Mouse (Mus musculus): Measurements from ENCODE around the gene Elf2. TPM values are rescaled to one million over a fixed set of nuclear protein-coding genes. Genes with fewer than 3 reads are reported as not detected.

Gene Elf2
- polyA plus RNA-seq, 1 experiment from 2014 or later: 28.1 TPM

- Histone ChIP-seq H3K4me1 (ENCODE audit: control insufficient read depth, insufficient read depth, low read length) (no peaks in the 10 kb centered on the region), H3K9me3 (ENCODE audit: control insufficient read depth, low read length) (no peaks in the 10 kb centered on the region), H3K27me3 (ENCODE audit: control insufficient read depth, insufficient read depth, low read length) (no peaks in the 10 kb centered on the region), H3K9ac (replicated peaks; ENCODE audit: low read depth, low read length) (no peak overlapping the region), H3K27ac (ENCODE audit: low read depth, low read length) (no peak overlapping the region), H3K4me2 (ENCODE audit: low read depth, low read length) (no peak overlapping the region), H3K4me3 (ENCODE audit: low read depth, low read length) (no peak overlapping the region), H3K36me3 (ENCODE audit: control insufficient read depth, insufficient read depth, low read length) (peaks cover 3% of the 10 kb centered on the region; the same call in 1 of the 2 replicates)
- ATAC-seq (ENCODE audit: low read depth): no peak
- 75% methylated on average over 2 of the region's 2 CpGs for WGBS
Measured at GRCm38 (mm10) chr3:51306621-51307020, 33.8 kb downstream of the Elf2 start.

GRCm38 (mm10) chr3:51305961-51306360 is 34.5 kb downstream of the Elf2 start:
- peaks cover 3% of the 10 kb centered on the region; the same call in 1 of the 2 replicates for H3K36me3 ChIP-seq (ENCODE audit: control insufficient read depth, insufficient read depth, low read length)
- H3K27me3 ChIP-seq (ENCODE audit: control insufficient read depth, insufficient read depth, low read length): no peaks in the 10 kb centered on the region
- no peak for ATAC-seq (ENCODE audit: low read depth)
- no peaks in the 10 kb centered on the region for H3K9me3 ChIP-seq (ENCODE audit: control insufficient read depth, low read length)
- 86% methylated on average over 8 of the region's 8 CpGs for whole genome bisulfite sequencing
- no peak overlapping the region for H3K4me3 ChIP-seq (ENCODE audit: low read depth, low read length)
- H3K27ac ChIP-seq (ENCODE audit: low read depth, low read length): no peak overlapping the region
- H3K9ac ChIP-seq (replicated peaks; ENCODE audit: low read depth, low read length): no peak overlapping the region
- H3K4me2 ChIP-seq (ENCODE audit: low read depth, low read length): no peak overlapping the region
- no peaks in the 10 kb centered on the region for H3K4me1 ChIP-seq (ENCODE audit: control insufficient read depth, insufficient read depth, low read length)

DNA sequence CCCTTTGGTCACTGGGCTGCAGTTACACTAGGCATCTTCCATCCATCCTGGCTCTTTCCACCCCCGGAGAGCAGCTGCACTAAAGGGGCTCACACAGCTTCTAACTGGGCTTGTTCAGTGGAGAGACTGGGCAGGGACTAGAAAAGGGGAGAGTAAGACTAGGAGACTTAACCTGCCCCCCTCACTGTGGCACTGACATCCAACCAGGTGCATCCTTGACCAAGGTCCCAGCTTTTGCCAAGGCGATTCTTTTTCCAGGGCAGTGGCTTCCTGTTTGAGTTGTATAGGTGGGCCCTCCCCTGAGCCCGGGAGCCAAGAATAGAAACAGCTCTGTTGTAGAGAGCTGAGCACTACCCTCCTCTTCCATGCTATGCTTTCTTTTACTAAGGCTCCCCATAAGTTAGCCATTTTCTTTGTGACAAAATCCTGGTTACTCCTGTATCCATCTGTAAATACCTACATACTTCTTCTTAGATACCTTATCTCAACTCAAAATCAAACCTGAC is 37.4 kb downstream of the Elf2 start:
- ATAC-seq (ENCODE audit: low read depth): no peak
- H3K36me3 ChIP-seq (ENCODE audit: control insufficient read depth, insufficient read depth, low read length): peaks cover 3% of the 10 kb centered on the region; the same call in 1 of the 2 replicates
- H3K4me1 ChIP-seq (ENCODE audit: control insufficient read depth, insufficient read depth, low read length): no peaks in the 10 kb centered on the region
- H3K4me2 ChIP-seq (ENCODE audit: low read depth, low read length): no peak overlapping the region
- H3K4me3 ChIP-seq (ENCODE audit: low read depth, low read length): no peak overlapping the region
- no peaks in the 10 kb centered on the region for H3K27me3 ChIP-seq (ENCODE audit: control insufficient read depth, insufficient read depth, low read length)
- 92% methylated on average over 3 of the region's 3 CpGs for WGBS
- no peak overlapping the region for H3K9ac ChIP-seq (replicated peaks; ENCODE audit: low read depth, low read length)
- no peak overlapping the region for H3K27ac ChIP-seq (ENCODE audit: low read depth, low read length)
- no peaks in the 10 kb centered on the region for H3K9me3 ChIP-seq (ENCODE audit: control insufficient read depth, low read length)

GRCm38 (mm10) chr3:51301583-51301982 is 38.9 kb downstream of the Elf2 start:
- whole genome bisulfite sequencing: 84% methylated on average over 6 of the region's 6 CpGs
- H3K4me3 ChIP-seq (ENCODE audit: low read depth, low read length): no peak overlapping the region
- H3K4me1 ChIP-seq (ENCODE audit: control insufficient read depth, insufficient read depth, low read length): no peaks in the 10 kb centered on the region
- no peaks in the 10 kb centered on the region for H3K9me3 ChIP-seq (ENCODE audit: control insufficient read depth, low read length)
- ATAC-seq (ENCODE audit: low read depth): no peak
- H3K4me2 ChIP-seq (ENCODE audit: low read depth, low read length): no peak overlapping the region
- H3K27me3 ChIP-seq (ENCODE audit: control insufficient read depth, insufficient read depth, low read length): no peaks in the 10 kb centered on the region
- H3K36me3 ChIP-seq (ENCODE audit: control insufficient read depth, insufficient read depth, low read length): no peaks in the 10 kb centered on the region
- no peak overlapping the region for H3K27ac ChIP-seq (ENCODE audit: low read depth, low read length)
- no peak overlapping the region for H3K9ac ChIP-seq (replicated peaks; ENCODE audit: low read depth, low read length)

DNA sequence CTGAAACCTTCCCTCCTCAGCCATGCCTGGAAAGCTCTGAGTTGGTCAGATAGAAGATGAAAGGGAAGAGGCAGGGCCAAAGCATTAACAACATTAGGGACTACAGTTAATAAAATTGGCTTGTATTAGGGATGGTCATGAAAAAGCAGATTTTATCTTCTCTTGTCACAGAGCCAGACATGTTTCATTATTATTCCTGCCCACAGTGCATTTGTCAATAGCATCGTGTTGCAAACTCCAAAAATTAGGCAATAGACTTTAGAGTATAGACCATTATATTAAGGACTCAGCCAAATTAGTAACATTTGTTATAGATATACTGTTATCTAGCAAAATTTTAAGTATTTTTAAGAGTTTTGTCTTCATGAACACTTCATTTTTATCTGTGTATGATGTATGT is 43.7 kb downstream of the Elf2 start:
- Histone ChIP-seq H3K4me2 (ENCODE audit: low read depth, low read length) (no peak overlapping the region), H3K9me3 (ENCODE audit: control insufficient read depth, low read length) (no peaks in the 10 kb centered on the region), H3K27ac (ENCODE audit: low read depth, low read length) (no peak overlapping the region), H3K4me1 (ENCODE audit: control insufficient read depth, insufficient read depth, low read length) (no peaks in the 10 kb centered on the region), H3K4me3 (ENCODE audit: low read depth, low read length) (no peak overlapping the region), H3K27me3 (ENCODE audit: control insufficient read depth, insufficient read depth, low read length) (no peaks in the 10 kb centered on the region), H3K9ac (replicated peaks; ENCODE audit: low read depth, low read length) (no peak overlapping the region), H3K36me3 (ENCODE audit: control insufficient read depth, insufficient read depth, low read length) (no peaks in the 10 kb centered on the region)
- ATAC-seq (ENCODE audit: low read depth): no peak
- 84% methylated on average over 1 of the region's 1 CpGs for WGBS

DNA sequence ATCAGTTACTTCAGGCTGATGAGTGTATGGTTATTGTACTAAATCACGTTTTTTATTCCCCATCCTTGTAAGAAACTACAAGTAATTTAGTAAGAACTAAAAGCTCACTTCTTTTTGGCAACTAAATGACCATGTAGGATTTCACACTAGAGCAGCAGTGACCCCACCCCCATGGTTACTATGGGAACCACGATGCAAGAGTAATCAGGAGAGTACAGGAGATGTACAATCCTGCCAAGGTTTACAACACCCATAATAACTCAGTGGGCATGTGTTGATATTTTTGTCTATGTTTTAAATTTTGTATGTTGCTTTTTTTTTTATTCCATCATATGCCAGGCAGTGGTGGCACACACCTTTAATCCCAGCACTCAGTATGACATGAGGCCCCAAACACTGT is 45.2 kb downstream of the Elf2 start:
- Histone ChIP-seq H3K4me1 (ENCODE audit: control insufficient read depth, insufficient read depth, low read length) (no peaks in the 10 kb centered on the region), H3K27ac (ENCODE audit: low read depth, low read length) (no peak overlapping the region), H3K9me3 (ENCODE audit: control insufficient read depth, low read length) (no peaks in the 10 kb centered on the region), H3K9ac (replicated peaks; ENCODE audit: low read depth, low read length) (no peak overlapping the region), H3K27me3 (ENCODE audit: control insufficient read depth, insufficient read depth, low read length) (no peaks in the 10 kb centered on the region), H3K4me3 (ENCODE audit: low read depth, low read length) (no peak overlapping the region), H3K4me2 (ENCODE audit: low read depth, low read length) (no peak overlapping the region), H3K36me3 (ENCODE audit: control insufficient read depth, insufficient read depth, low read length) (no peaks in the 10 kb centered on the region)
- 62% methylated on average over 2 of the region's 2 CpGs for WGBS
- ATAC-seq (ENCODE audit: low read depth): no peak

DNA sequence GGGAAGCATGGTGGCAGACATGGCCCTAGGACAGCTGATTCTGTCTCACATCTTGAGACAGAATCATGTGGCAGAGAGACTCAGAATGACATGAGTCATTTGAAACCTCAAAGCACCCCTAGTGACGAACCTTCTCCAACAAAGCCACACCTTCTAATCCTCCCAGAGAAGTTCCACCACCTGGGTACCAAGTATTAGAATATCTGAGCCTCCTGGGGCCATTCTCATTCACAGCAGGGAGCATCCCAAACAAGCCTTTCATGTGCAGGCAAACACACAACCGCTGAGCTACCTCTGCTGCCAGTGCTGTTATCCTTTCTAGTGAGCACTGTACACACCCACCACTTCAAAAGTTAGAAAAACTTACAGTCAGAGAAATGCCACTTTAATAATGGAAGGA is 46.2 kb downstream of the Elf2 start:
- 51% methylated on average over 2 of the region's 2 CpGs for WGBS
- Histone ChIP-seq H3K27me3 (ENCODE audit: control insufficient read depth, insufficient read depth, low read length) (no peaks in the 10 kb centered on the region), H3K27ac (ENCODE audit: low read depth, low read length) (no peak overlapping the region), H3K9ac (replicated peaks; ENCODE audit: low read depth, low read length) (no peak overlapping the region), H3K36me3 (ENCODE audit: control insufficient read depth, insufficient read depth, low read length) (no peaks in the 10 kb centered on the region), H3K9me3 (ENCODE audit: control insufficient read depth, low read length) (no peaks in the 10 kb centered on the region), H3K4me1 (ENCODE audit: control insufficient read depth, insufficient read depth, low read length) (no peaks in the 10 kb centered on the region), H3K4me3 (ENCODE audit: low read depth, low read length) (no peak overlapping the region), H3K4me2 (ENCODE audit: low read depth, low read length) (no peak overlapping the region)
- ATAC-seq (ENCODE audit: low read depth): no peak

GRCm38 (mm10) chr3:51288880-51289821 is 51.3 kb downstream of the Elf2 start:
- peak overlapping the region; percentile 73 for H3K27ac ChIP-seq (ENCODE audit: low read depth, low read length)
- H3K36me3 ChIP-seq (ENCODE audit: control insufficient read depth, insufficient read depth, low read length): no peaks in the 10 kb centered on the region
- WGBS: 54% methylated on average over 11 of the region's 11 CpGs

GRCm38 (mm10) chr3:51284375-51284774 is 56.1 kb downstream of the Elf2 start:
- no peak for ATAC-seq (ENCODE audit: low read depth)
- 83% methylated on average over 1 of the region's 1 CpGs for WGBS
- Histone ChIP-seq H3K27me3 (ENCODE audit: control insufficient read depth, insufficient read depth, low read length) (no peaks in the 10 kb centered on the region), H3K4me2 (ENCODE audit: low read depth, low read length) (no peak overlapping the region), H3K9ac (replicated peaks; ENCODE audit: low read depth, low read length) (no peak overlapping the region), H3K36me3 (ENCODE audit: control insufficient read depth, insufficient read depth, low read length) (no peaks in the 10 kb centered on the region), H3K4me1 (ENCODE audit: control insufficient read depth, insufficient read depth, low read length) (no peaks in the 10 kb centered on the region), H3K9me3 (ENCODE audit: control insufficient read depth, low read length) (no peaks in the 10 kb centered on the region), H3K27ac (ENCODE audit: low read depth, low read length) (no peak overlapping the region), H3K4me3 (ENCODE audit: low read depth, low read length) (no peak overlapping the region)

More at GRCm38 (mm10) chr3:51288880-51289821, 51.3 kb downstream of the Elf2 start:
- no peak overlapping the region for H3K4me2 ChIP-seq (ENCODE audit: low read depth, low read length)
- no peak overlapping the region for H3K4me3 ChIP-seq (ENCODE audit: low read depth, low read length)
- no peaks in the 10 kb centered on the region for H3K27me3 ChIP-seq (ENCODE audit: control insufficient read depth, insufficient read depth, low read length)
- no peaks in the 10 kb centered on the region for H3K9me3 ChIP-seq (ENCODE audit: control insufficient read depth, low read length)
- H3K4me1 ChIP-seq (ENCODE audit: control insufficient read depth, insufficient read depth, low read length): no peaks in the 10 kb centered on the region
- H3K9ac ChIP-seq (replicated peaks; ENCODE audit: low read depth, low read length): no peak overlapping the region
- peak; percentile 72 for ATAC-seq (ENCODE audit: low read depth)
